Mouse (Mus musculus): Measurements from ENCODE around the gene Vps51. TPM values are rescaled to one million over a fixed set of nuclear protein-coding genes. Genes with fewer than 3 reads are reported as not detected.

The Vps51 gene
- total RNA-seq, 1 experiment from 2014 or later, result 44.9 TPM

DNA sequence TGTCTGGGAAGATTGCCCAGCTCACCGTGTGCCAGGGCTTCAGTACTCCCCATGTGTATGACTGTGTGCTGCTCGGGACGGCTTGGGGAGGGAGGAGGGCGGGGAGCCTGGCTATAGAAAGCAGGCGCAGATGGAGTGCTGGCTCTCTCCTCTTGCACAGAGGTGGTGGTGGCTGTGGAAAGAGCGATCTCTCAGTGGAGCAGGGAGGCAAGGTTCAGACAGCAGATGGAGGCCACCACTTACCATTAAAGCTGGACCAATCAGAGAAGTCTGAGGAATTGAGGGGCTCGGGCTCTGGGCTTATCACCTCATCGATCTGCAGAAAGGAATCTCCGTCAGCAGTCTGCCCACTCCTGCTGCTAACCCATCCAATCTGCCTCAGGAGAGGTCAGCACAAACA is 5.1 kb upstream of the Vps51 start, which contains the start of gene Gm28374:
TSS of gene Gm28374 (minus strand) at position 101 of the 400 bp plus-strand sequence.
- DNase-seq, result no peak

- DNase-seq, result no peak
These were observed 3.0 kb upstream of the Vps51 start, which contains the start of gene Tmem262 for GRCm38 (mm10) chr19:6079983-6080480. TSS of gene Tmem262 (plus strand) at chr19:6080033.

DNA sequence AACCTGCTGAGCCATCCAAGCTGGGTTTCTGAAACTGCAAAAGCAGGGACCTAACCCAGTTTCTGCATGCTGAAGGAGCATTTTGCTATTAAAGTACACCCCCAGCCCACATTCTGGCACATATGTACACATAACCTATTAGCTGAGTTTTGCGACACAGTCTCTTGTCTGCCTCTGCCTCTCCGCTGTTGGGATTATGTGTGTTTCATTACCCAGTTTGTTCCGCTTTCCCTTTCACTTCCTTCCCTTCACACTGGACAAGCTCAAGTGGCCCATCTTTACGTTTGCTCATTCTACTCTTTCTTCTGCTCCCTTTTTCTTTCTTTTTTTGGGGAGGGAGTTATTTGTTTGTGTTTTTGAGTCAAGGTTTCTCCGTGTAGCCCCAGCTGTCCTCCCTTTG is 3.1 kb downstream of the Vps51 start:
- DNase-seq, result no peak

GRCm38 (mm10) chr19:6071261-6071660 is 5.8 kb downstream of the Vps51 start:
- no peak for DNase-seq

GRCm38 (mm10) chr19:6070571-6071250 is 6.3 kb downstream of the Vps51 start:
- DNase-seq, result no peak

- DNase-seq, result no peak
These were observed 7.2 kb downstream of the Vps51 start for GRCm38 (mm10) chr19:6069851-6070250.

DNA sequence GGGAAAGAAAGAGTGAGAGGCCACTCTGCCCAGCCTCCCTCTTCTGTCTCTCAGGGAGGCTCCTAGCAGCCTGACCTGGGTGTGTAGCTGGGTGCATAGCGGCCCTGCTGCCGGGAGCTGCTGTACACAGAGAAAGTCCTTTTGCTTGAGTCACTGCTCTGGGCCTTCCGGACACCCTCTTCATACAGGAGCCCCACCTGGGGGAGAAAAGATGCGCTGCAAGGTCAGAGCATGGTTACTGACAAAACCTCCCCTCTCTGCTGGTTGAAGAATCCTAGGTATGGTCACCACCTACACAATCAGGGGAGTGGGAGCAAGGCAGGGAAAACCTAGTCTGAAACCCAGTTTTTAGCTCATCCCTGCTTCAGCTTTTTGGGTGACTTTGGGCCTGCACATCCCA is 8.1 kb downstream of the Vps51 start:
- no peak for DNase-seq

DNA sequence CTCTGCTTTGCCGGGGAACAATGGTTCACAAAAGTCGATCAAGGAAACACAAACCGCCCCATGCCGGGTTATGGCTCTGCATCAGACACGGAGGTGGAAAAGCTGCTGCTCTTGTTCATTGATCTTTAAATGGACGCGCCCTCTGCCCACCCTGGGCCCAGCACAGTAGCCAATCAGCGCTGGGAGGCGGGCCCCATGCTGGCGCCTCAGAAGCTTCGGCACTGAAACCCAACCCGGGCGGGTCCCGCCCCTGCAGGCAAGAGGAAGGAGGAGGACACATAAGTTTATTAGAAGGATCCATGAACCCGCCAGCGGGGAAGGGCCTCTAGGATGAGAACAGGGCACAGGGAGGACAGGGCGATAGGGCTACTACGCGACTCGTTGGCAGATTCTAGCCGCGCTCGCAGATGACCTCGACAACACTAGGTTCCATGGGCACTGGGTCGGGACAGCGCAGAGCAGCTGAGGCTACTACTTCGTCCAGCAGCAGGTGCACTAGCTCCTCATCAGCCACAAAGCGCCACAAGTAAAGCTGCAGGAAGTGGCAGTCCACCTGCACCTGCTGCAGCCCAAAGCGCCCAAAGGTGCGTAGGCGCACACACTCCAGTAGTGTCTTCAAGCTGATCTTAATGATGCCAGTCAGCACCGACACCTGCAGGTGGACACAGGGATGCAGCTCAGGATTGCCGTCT is 9.2 kb downstream of the Vps51 start, which contains the start of gene Tm7sf2:
TSS of gene Tm7sf2 (minus strand) at position 650 of the 692 bp plus-strand sequence.
- DNase-seq, result peak; percentile 97

- DNase-seq, result peak; percentile 92
These were observed 9.9 kb downstream of the Vps51 start for GRCm38 (mm10) chr19:6067011-6067723.

- DNase-seq, result no peak
These were observed 10.5 kb downstream of the Vps51 start for GRCm38 (mm10) chr19:6066571-6066970.

DNA sequence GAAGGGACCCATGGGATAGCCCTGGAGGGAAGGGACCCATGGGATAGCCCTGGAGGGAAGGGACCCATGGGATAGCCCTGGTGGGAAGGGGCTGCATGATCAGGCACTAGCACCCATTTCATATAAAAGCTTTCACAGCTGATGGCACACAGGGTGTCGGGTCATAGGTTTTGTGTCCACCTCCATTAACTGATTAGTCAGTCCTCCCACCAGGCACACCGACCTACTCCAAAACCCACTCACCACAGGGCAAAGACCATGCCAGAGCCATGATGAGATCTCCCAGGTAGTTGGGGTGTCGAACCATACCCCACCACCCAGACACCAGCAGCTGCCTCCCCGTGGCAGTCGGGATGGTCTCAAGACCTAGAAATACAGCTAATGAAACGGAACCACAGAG is 13.9 kb downstream of the Vps51 start:
- DNase-seq, result no peak

- no peak for DNase-seq
These were observed 14.6 kb downstream of the Vps51 start for GRCm38 (mm10) chr19:6062418-6062817.

GRCm38 (mm10) chr19:6061641-6062302 is 15.3 kb downstream of the Vps51 start:
- peak; percentile 79 for DNase-seq

DNA sequence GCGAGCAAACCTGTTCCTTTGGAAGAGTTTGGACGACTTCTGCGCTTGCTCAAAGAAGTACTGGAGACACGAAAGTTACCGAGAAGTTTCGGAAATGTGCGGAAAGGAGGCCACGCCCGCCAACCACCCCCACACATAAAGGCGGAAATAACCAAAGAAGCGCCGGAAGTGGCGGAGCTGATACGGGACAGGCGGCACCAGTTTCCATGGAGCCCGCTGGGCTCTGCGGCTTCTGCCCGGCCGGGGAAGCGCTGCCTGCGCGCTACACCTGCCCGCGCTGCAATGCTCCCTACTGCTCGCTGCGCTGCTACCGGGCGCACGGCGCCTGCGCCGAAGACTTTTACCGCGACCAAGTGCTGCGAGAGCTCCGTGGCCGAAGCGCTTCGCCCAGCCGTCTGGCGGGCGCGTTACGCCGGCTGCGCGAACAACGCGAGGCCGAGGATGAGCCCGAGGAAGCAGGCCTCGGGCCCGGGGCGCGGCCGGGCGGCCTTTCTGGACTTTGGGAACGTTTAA is 16.0 kb downstream of the Vps51 start, which contains the start of gene Znhit2:
TSS of gene Znhit2 (plus strand) at position 172 of the 513 bp plus-strand sequence.
- DNase-seq, result peak; percentile 96

DNA sequence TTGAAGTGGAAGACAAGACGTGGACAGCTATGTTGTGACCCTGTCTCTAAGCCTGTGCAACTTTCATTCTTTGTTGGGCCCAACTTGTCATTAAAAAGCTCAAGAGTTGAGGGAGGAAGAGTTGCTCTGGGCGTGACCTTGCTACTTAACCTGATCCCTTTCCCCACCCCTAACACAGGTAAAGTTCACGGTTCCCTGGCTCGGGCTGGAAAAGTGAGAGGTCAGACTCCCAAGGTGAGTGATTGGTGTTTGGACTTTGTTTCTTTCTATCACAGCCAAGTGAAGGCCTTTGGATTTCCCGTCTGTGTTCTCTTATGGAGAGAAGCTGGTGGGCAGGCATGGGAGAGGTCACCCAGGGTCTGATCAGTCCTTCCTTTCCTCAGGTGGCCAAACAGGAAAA is 18.1 kb downstream of the Vps51 start:
- DNase-seq, result peak; percentile 4

- DNase-seq, result peak; percentile 18
These were observed 18.5 kb downstream of the Vps51 start for GRCm38 (mm10) chr19:6058513-6058912.

- peak; percentile 99 for DNase-seq
These were observed 19.5 kb downstream of the Vps51 start, which contains the start of the genes Mrpl49 and Fau for GRCm38 (mm10) chr19:6057313-6058096. TSS of gene Mrpl49 (minus strand) at chr19:6057785. TSS of gene Fau (plus strand) at chr19:6057844.

DNA sequence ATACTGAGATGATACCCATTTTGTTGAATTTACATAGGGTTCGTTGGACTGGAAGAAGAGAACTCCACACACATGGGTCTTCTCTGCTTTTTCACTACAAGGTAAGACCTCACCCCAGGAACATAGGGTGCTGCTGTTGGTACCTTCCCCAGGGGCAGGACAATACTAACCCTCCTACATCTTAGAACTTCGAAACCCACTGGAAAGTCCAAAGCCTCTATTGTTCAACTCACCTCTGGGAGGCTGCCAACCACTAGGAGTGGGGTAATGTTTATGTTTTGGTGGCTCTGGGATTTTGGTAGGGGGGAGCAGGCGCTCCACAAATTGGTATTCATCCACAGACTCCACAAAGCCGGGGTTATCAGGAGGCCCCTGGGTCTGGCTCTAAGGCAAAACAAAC is 20.3 kb downstream of the Vps51 start:
- peak; percentile 9 for DNase-seq

DNA sequence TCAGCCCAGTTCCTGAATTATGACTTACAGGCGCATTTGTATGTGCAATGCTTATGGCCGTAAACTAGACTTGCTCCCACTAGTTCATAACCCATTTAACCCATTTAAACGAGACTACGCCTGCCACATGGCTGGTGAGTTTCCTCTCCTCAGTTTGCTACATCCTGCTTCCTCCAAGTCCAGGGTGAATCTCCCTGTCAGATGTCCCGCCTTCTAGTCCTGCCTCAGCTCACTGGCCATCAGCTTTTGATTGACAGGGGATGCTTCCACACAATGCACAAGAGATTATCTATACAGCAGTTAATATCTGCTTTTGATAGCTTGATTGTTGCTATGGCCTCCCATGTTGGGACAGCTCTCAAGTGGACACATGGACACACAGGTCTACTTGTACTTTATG is 22.7 kb downstream of the Vps51 start:
- no peak for DNase-seq

DNA sequence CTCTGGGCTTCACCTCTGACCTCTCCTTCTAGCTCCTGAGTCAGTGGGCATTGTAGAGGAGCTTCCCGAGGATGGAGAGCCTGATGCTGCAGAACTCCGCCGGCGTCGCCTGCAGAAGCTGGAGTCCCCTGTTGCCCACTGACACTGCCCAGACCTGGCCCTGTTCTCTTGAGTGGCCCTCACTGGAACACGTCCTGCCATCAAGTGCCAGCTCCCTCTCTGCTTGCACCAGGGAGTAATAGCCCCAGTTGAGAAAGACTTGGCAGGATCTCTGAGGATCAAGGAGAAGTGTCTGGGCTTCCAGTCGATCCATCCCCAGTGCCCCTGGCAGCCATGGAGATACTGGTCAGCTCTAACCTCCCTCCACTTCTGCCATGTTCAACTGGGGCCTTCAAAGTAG is 24.5 kb downstream of the Vps51 start:
- DNase-seq, result peak; percentile 58

All from adrenal gland, postnatal 14 days (tissue).